Mouse (Mus musculus): ENCODE data around the gene Irs3. TPM values are rescaled to one million over a fixed set of nuclear protein-coding genes. Genes with fewer than 3 reads are reported as not detected.

Gene Irs3
- total and polyA plus RNA-seq, 2 experiments from 2014 or later = 0.27 TPM; not detected in 1

DNA sequence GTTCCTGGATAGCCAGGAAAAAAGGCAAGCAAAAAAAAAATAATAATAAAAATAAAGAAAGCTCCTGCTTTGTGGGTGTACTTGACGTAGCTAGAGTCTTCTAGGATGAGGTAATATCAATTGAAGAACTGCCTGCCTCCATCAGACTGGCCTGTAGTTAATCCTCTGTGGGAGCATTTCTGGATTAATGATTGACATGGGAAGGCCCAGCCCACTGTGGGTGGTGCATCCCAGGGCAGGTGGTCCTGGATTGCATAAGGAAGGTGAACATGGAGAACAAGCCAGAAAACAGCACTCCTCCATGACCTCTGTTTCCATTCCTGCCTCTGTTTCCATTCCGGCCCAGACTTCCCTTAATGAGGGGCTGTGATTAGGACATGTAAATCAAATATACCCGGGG lies 33.2 kb upstream of the Irs3 start:
- Histone ChIP-seq H3K27me3 (ENCODE audit: insufficient read depth, low read length) (no peaks in the 10 kb centered on the region), H3K4me1 (ENCODE audit: insufficient read depth, low read length) (peaks cover 5% of the 10 kb centered on the region; the same call in 1 of the 2 replicates), H3K9me3 (ENCODE audit: low read length) (no peaks in the 10 kb centered on the region), H3K36me3 (ENCODE audit: insufficient read depth, low read length) (peaks cover 3% of the 10 kb centered on the region; the same call in 1 of the 2 replicates), H3K27ac (ENCODE audit: low read depth, low read length) (no peak overlapping the region), H3K4me2 (ENCODE audit: low read depth, low read length, poor library complexity, severe bottlenecking) (no peak overlapping the region), H3K9ac (replicated peaks; ENCODE audit: low read length, poor library complexity, severe bottlenecking) (no peak overlapping the region), H3K4me3 (ENCODE audit: low read depth, low read length) (no peak overlapping the region)
- DNase-seq (ENCODE audit: low spot score) (no peak), ATAC-seq (ENCODE audit: low FRiP score) (no peak)
- TF ChIP-seq CTCF (IDR thresholded peaks at IDR 0.05) = no peak
- WGBS = 79% methylated on average over 3 of the region's 3 CpGs

DNA sequence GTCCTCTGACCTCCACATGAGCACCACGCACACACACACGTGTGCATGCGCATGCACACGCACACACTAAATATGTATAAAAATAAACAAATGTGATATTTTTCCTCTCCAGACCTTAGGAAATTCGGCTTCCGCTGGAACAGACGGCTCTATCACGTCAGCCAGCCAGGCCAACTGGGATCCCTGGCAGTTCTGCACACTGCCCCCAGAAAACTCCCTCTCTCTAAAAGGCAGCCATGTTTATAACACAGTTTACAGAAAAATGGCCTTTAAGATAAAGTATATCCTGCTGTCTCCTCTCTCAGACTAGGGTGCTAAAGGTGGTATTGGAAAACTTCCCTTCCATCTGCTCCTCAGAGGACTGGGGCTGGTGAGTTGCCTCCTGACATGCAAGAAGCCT lies 32.3 kb upstream of the Irs3 start:
- no peak overlapping the region for H3K4me3 ChIP-seq (ENCODE audit: low read depth, low read length)
- no peak for TF ChIP-seq CTCF (IDR thresholded peaks at IDR 0.05)
- WGBS = 94% methylated on average over 8 of the region's 8 CpGs
- DNase-seq (ENCODE audit: low spot score) (no peak), ATAC-seq (ENCODE audit: low FRiP score) (no peak)
- no peaks in the 10 kb centered on the region for H3K27me3 ChIP-seq (ENCODE audit: insufficient read depth, low read length)
- H3K4me1 ChIP-seq (ENCODE audit: insufficient read depth, low read length) = 0 out of 2 replicates have a peak, but pooled peaks cover under 1% of the 10 kb centered on the region
- H3K4me2 ChIP-seq (ENCODE audit: low read depth, low read length, poor library complexity, severe bottlenecking) = no peak overlapping the region
- H3K9me3 ChIP-seq (ENCODE audit: low read length) = no peaks in the 10 kb centered on the region
- no peak overlapping the region for H3K27ac ChIP-seq (ENCODE audit: low read depth, low read length)
- no peak overlapping the region for H3K9ac ChIP-seq (replicated peaks; ENCODE audit: low read length, poor library complexity, severe bottlenecking)
- H3K36me3 ChIP-seq (ENCODE audit: insufficient read depth, low read length) = peaks cover 3% of the 10 kb centered on the region; the same call in 1 of the 2 replicates

DNA sequence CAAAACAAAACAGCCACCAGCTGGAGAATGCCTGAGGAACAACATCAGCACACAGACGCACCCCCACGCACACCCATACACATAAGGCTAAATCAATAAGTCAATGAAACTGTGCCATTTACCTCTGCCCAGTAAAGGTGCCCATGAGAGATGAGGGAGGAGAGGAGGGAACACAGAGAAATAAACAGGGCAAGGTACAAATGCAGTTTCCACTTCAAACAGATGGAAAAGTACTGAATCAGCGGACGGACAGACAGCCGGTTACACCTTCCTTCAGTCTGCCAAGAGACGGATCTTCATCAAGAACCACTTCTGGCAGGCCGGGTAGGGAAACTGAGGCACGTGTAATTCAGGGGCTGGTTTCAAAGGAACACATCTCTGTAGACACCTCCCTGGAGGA lies 29.3 kb upstream of the Irs3 start:
- Histone ChIP-seq H3K9ac (replicated peaks; ENCODE audit: low read length, poor library complexity, severe bottlenecking) (no peak overlapping the region), H3K27ac (ENCODE audit: low read depth, low read length) (no peak overlapping the region), H3K4me3 (ENCODE audit: low read depth, low read length) (no peak overlapping the region), H3K36me3 (ENCODE audit: insufficient read depth, low read length) (peaks cover 3% of the 10 kb centered on the region; the same call in 1 of the 2 replicates), H3K27me3 (ENCODE audit: insufficient read depth, low read length) (no peaks in the 10 kb centered on the region), H3K4me1 (ENCODE audit: insufficient read depth, low read length) (0 out of 2 replicates have a peak, but pooled peaks cover 2% of the 10 kb centered on the region), H3K9me3 (ENCODE audit: low read length) (no peaks in the 10 kb centered on the region), H3K4me2 (ENCODE audit: low read depth, low read length, poor library complexity, severe bottlenecking) (no peak overlapping the region)
- TF ChIP-seq CTCF (IDR thresholded peaks at IDR 0.05) = no peak
- WGBS = 98% methylated on average over 8 of the region's 8 CpGs
- DNase-seq (ENCODE audit: low spot score) (no peak), ATAC-seq (ENCODE audit: low FRiP score) (no peak)

DNA sequence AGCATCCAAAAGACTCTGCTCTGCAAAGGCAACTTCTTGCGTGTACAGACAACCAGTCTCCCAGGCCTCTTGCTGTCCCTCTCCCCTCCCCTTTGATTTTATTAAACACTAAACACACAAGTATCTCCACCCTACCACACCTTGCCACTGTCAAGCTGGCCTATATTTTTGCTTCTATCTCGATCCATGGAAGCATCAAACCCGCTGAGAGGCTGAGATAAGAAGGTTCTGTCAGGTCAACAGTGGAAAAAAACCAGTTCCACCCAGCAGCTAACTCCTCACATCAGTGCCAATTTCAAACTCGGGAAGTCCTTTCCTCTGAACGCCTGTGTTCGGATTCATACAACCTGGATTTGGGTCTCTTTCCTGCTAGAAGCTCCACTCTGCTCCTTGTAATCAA lies 27.5 kb upstream of the Irs3 start:
- Histone ChIP-seq H3K27me3 (ENCODE audit: insufficient read depth, low read length) (no peaks in the 10 kb centered on the region), H3K4me3 (ENCODE audit: low read depth, low read length) (no peak overlapping the region), H3K4me2 (ENCODE audit: low read depth, low read length, poor library complexity, severe bottlenecking) (no peak overlapping the region), H3K27ac (ENCODE audit: low read depth, low read length) (no peak overlapping the region), H3K4me1 (ENCODE audit: insufficient read depth, low read length) (0 out of 2 replicates have a peak, but pooled peaks cover 2% of the 10 kb centered on the region), H3K9me3 (ENCODE audit: low read length) (no peaks in the 10 kb centered on the region), H3K9ac (replicated peaks; ENCODE audit: low read length, poor library complexity, severe bottlenecking) (no peak overlapping the region), H3K36me3 (ENCODE audit: insufficient read depth, low read length) (peaks cover 3% of the 10 kb centered on the region; the same call in 1 of the 2 replicates)
- TF ChIP-seq CTCF (IDR thresholded peaks at IDR 0.05) = no peak
- ATAC-seq (ENCODE audit: low FRiP score) = no peak
- DNase-seq (ENCODE audit: low spot score) = no peak
- WGBS = 93% methylated on average over 6 of the region's 6 CpGs

DNA sequence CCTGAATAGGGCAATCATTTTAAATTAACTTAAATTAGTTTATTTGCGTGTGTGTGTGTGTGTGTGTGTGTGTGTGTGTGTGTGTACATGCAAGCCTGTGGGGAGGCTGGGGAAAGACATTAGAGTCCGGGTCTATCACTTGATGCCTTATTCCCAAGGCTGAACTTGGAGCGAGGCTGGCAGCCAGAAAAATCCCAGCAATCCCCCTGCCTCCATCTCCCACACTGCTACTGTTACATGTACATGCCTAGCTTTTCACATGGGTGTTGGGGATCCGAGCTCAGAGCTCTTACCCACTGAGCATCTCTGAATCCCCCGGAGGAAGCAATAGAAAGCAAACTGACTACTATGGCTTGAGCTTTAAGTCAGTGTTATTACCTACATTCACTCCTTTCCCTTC lies 26.8 kb upstream of the Irs3 start:
- H3K9ac ChIP-seq (replicated peaks; ENCODE audit: low read length, poor library complexity, severe bottlenecking) = no peak overlapping the region
- no peak overlapping the region for H3K4me3 ChIP-seq (ENCODE audit: low read depth, low read length)
- no peak for DNase-seq (ENCODE audit: low spot score)
- peaks cover 3% of the 10 kb centered on the region for H3K36me3 ChIP-seq (ENCODE audit: insufficient read depth, low read length)
- no peaks in the 10 kb centered on the region for H3K27me3 ChIP-seq (ENCODE audit: insufficient read depth, low read length)
- 87% methylated on average over 5 of the region's 5 CpGs for whole genome bisulfite sequencing
- no peak overlapping the region for H3K4me2 ChIP-seq (ENCODE audit: low read depth, low read length, poor library complexity, severe bottlenecking)
- TF ChIP-seq CTCF (IDR thresholded peaks at IDR 0.05) = no peak
- no peaks in the 10 kb centered on the region for H3K9me3 ChIP-seq (ENCODE audit: low read length)
- ATAC-seq (ENCODE audit: low FRiP score) = no peak
- 0 out of 2 replicates have a peak, but pooled peaks cover 2% of the 10 kb centered on the region for H3K4me1 ChIP-seq (ENCODE audit: insufficient read depth, low read length)
- no peak overlapping the region for H3K27ac ChIP-seq (ENCODE audit: low read depth, low read length)

DNA sequence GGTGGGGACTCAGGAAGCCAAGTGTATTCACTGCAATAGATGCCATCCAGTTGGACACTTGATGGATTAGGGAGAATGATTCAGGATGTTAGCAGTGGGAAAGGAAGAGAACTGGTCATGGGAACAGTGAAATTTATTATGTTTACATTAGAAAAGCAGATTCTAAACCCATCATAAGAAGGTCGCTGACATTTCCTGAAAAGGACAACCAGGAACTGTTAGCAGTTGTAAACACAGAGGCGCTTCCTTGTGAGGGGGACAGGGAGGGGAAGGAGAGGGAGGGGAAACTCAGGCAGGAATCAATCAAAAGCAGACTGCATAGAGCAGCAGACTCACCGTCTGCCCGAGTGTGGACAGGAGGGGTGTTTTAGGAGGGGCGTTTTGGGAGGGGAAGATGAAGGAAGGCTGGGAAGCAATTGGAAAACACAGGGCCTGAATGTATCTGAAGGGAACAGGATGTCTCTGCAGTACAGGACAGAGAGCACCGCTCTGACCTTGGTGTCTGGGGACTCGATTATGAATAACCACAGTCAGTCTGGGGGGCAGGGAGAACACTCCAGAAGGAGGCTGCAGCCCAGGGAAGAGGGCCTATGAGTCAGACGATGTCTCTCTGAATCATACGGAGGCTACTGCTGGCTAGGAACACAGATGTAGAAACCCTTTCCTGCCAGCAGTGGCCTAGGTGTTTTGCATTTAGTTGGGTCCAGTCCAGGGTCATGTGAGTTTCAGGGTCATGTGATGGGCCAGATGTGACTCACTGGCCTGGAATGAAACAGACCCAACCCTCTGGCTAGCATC lies 26.1 kb upstream of the Irs3 start:
- DNase-seq (ENCODE audit: low spot score) = no peak
- H3K9ac ChIP-seq (replicated peaks; ENCODE audit: low read length, poor library complexity, severe bottlenecking) = no peak overlapping the region
- no peak overlapping the region for H3K27ac ChIP-seq (ENCODE audit: low read depth, low read length)
- H3K36me3 ChIP-seq (ENCODE audit: insufficient read depth, low read length) = peaks cover 5% of the 10 kb centered on the region
- H3K4me3 ChIP-seq (ENCODE audit: low read depth, low read length) = no peak overlapping the region
- 46% methylated on average over 9 of the region's 9 CpGs for WGBS
- H3K4me2 ChIP-seq (ENCODE audit: low read depth, low read length, poor library complexity, severe bottlenecking) = no peak overlapping the region
- ATAC-seq (ENCODE audit: low FRiP score) = no peak
- H3K27me3 ChIP-seq (ENCODE audit: insufficient read depth, low read length) = no peaks in the 10 kb centered on the region
- H3K9me3 ChIP-seq (ENCODE audit: low read length) = no peaks in the 10 kb centered on the region
- no peak for TF ChIP-seq CTCF (IDR thresholded peaks at IDR 0.05)
- H3K4me1 ChIP-seq (ENCODE audit: insufficient read depth, low read length) = 0 out of 2 replicates have a peak, but pooled peaks cover 2% of the 10 kb centered on the region

Measured in midbrain, postnatal 0 days (tissue).